Mouse (Mus musculus) C2C12 (cell line): ENCODE measurements around the gene Gmds.

Experiments used
- CTCF ChIP-seq: IDR thresholded peaks from one replicate; pipeline ENCODE4 v1.5.1; 2011; ENCODE audit not compliant: control insufficient read depth, insufficient read depth, insufficient read length
- FOSL1 ChIP-seq: IDR thresholded peaks from one replicate; pipeline ENCODE4 v1.8.0; 2011; ENCODE audit warnings: mild to moderate bottlenecking, low read length; ENCODE audit not compliant: poor library complexity, insufficient read depth, severe bottlenecking
- MAX ChIP-seq: IDR thresholded peaks from one replicate; pipeline ENCODE4 v1.6.1; 2011; ENCODE audit warnings: mild to moderate bottlenecking, control low read depth
- MYOG ChIP-seq: IDR thresholded peaks from one replicate; pipeline ENCODE4 v1.6.1; 2011; ENCODE audit not compliant: control insufficient read depth, insufficient read length; ENCODE audit errors: extremely low read depth

DNA sequence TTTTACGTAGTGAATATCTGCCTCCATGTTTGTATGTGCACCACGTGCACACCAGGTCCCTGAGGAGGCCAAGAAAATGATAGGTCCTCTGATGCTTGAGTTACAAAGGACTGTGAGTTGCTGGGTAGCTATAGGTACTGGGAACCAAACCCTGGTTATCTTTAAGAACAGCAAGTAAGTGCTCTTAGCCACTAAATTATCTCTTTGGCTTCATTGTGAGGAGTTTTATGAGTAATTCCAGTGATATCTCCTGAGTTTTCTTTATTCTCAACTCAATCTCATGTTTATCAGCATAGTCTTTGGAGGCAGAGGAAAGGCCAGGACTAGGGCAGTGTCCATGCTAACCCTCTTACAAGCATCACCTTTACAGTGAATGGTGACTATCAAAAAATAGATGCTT, 370.3 kb downstream of the Gmds start:
- TF ChIP-seq MAX (no peak), FOSL1 (no peak), CTCF (no peak), MYOG (no peak)
